Mouse (Mus musculus) spleen, embryonic (tissue): ENCODE data around the gene Prkacb.

Experiments
- CTCF ChIA-PET: fragments of 350-600 bp; sonication (Branson Sonifier 250); formaldehyde crosslinking; loops from one replicate; lab custom pipeline; 2022; lab: Charles Lee

Prkacb gene

GRCm38 (mm10) chr3:146734907-146735629 is 77.7 kb downstream of the Prkacb start:
- CTCF ChIA-PET: no interaction called here

- CTCF ChIA-PET: no interaction called here
These were observed 81.3 kb downstream of the Prkacb start for GRCm38 (mm10) chr3:146731499-146731898.

- CTCF ChIA-PET: no interaction called here
These were observed 89.8 kb downstream of the Prkacb start for GRCm38 (mm10) chr3:146723037-146723436.

GRCm38 (mm10) chr3:146719696-146720095 is 93.1 kb downstream of the Prkacb start:
- CTCF ChIA-PET: interaction anchor here (0.6 kb wide), 1 partner anchor 612 kb away, joined by 3 read pairs; no protein-coding TSS in a partner anchor

GRCm38 (mm10) chr3:146718251-146718650 is 94.5 kb downstream of the Prkacb start:
- CTCF ChIA-PET: no interaction called here

GRCm38 (mm10) chr3:146712305-146712704 is 100.5 kb downstream of the Prkacb start:
- CTCF ChIA-PET: no interaction called here

- CTCF ChIA-PET: no interaction called here
These were observed 101.2 kb downstream of the Prkacb start for GRCm38 (mm10) chr3:146711559-146711958.

- CTCF ChIA-PET: no interaction called here
These were observed 101.7 kb downstream of the Prkacb start for GRCm38 (mm10) chr3:146711084-146711483.

GRCm38 (mm10) chr3:146709086-146709485 is 103.7 kb downstream of the Prkacb start:
- CTCF ChIA-PET: no interaction called here

- CTCF ChIA-PET: no interaction called here
These were observed 104.4 kb downstream of the Prkacb start for GRCm38 (mm10) chr3:146708381-146708780.

- CTCF ChIA-PET: no interaction called here
These were observed 108.7 kb downstream of the Prkacb start for GRCm38 (mm10) chr3:146704099-146704498.

- CTCF ChIA-PET: no interaction called here
These were observed 112.7 kb downstream of the Prkacb start for GRCm38 (mm10) chr3:146700051-146700450.

- CTCF ChIA-PET: no interaction called here
These were observed 113.8 kb downstream of the Prkacb start for GRCm38 (mm10) chr3:146698982-146699381.

- CTCF ChIA-PET: no interaction called here
These were observed 120.2 kb downstream of the Prkacb start for GRCm38 (mm10) chr3:146692547-146692946.

GRCm38 (mm10) chr3:146687121-146687725 is 125.6 kb downstream of the Prkacb start:
- CTCF ChIA-PET: no interaction called here

GRCm38 (mm10) chr3:146686428-146686827 is 126.4 kb downstream of the Prkacb start:
- CTCF ChIA-PET: no interaction called here

- CTCF ChIA-PET: no interaction called here
These were observed 127.7 kb downstream of the Prkacb start, which contains the start of gene Samd13 for GRCm38 (mm10) chr3:146684811-146685675. Gene Samd13, minus strand, starts transcription at chr3:146685592.

GRCm38 (mm10) chr3:146683095-146683494 is 129.7 kb downstream of the Prkacb start:
- CTCF ChIA-PET: no interaction called here

- CTCF ChIA-PET: no interaction called here
These were observed 130.6 kb downstream of the Prkacb start for GRCm38 (mm10) chr3:146682140-146682651.

- CTCF ChIA-PET: interaction anchor here (0.7 kb wide), 1 partner anchor 91 kb away, joined by 5 read pairs; no protein-coding TSS in a partner anchor
These were observed 131.1 kb downstream of the Prkacb start for GRCm38 (mm10) chr3:146681696-146682095.

- CTCF ChIA-PET: interaction anchor here (0.7 kb wide), 1 partner anchor 352 kb away, joined by 3 read pairs; no protein-coding TSS in a partner anchor
These were observed 132.2 kb downstream of the Prkacb start for GRCm38 (mm10) chr3:146680625-146681024.

- CTCF ChIA-PET: no interaction called here
These were observed 133.1 kb downstream of the Prkacb start for GRCm38 (mm10) chr3:146679646-146680045.
